Mouse (Mus musculus): ENCODE results near the gene Zfp92.

The Zfp92 gene

GRCm38 (mm10) chrX:73474340-73475165 lies 63.7 kb downstream of the Zfp92 start:
- DNase-seq, result peak; percentile 34 to 47

- no peak for DNase-seq
Measured at GRCm38 (mm10) chrX:73475658-73476256, 64.9 kb downstream of the Zfp92 start.

GRCm38 (mm10) chrX:73476621-73477020 lies 65.7 kb downstream of the Zfp92 start:
- DNase-seq, result peak; percentile 71 to 79

DNA sequence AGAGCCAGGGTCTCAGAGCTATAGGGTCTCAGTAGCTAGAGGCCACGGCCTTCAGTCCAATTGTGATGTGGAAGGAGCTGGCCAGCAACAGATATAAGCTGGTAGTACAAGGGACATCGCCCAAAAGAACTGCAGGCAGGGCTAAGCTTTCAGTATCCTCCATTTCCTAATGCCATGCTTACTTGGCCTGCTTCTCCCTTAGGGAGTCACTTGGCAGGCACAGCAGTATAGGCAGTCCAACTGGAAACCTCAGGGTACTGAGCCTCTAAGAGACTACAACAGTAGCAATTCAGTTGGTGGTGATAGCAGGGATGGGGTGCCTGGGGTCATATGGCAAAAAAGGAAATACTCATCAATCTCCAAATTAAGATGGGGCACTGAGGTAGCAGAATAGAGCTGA lies 66.6 kb downstream of the Zfp92 start:
- DNase-seq, result no peak
